ENCODE assay signal across 10 mouse cellular contexts in the genomic region with DNA sequence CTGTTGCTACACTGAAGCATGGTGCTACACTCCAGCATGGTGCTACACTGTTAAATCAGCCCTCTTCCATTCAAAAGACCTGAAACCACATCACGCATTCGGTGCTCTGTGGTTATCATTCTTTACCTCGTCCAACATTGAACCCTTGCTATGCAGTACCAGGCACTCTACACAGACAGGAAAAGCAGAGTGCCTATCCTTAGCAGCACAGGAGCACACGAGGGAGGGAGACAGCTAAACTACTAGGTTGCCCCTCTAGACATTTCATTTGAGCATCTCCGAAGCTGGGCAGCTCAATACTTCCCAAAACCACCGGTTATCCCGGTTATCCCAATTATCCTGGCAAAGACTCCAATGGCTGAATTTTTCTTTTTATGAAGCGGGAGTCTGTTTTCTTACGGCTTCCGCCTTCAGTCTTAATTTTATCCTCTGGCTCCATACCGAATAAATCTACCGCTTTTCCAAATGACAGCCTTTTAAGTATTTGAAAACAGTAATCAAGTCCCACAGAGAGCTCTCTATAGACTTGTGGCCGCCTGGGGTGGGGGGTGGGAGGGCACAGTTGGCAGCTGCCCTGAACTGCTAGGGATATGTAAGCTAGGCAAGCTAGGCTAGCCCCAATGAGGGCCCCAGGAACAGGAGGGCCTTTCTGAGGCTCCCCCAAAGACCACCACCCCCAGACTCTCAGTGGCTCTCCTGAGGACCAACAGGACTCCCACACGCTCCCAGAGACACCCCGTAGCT.
DNase-seq lines count a peak whose midpoint lies in the region; ATAC-seq and TF ChIP-seq lines count a peak whose summit lies in the region.
"Had no signal": no experiment of that assay in that cellular context is flagged by ENCODE, and none has a peak within 500 bp of the region (broad histone marks: within the 10 kb centered on the region; RNA-seq: fewer than 3 reads in every experiment).

No protein-coding gene starts in this region.

- no peak for DNase-seq in left cerebral cortex, adult 2 months (ENCODE audit: extremely low spot score in 1 of 2, low spot score in 2 of 2)
- no peak for DNase-seq in left cerebral cortex, postnatal 10 days (ENCODE audit: extremely low spot score in 1 of 2, low spot score in 2 of 2)
- DNase-seq in left cerebral cortex, adult 11 months (ENCODE audit: low spot score): no peak
- DNase-seq in urinary bladder, adult 18-20 months (ENCODE audit: low spot score in 2 of 2): no peak
- no peak for DNase-seq in cerebellum, postnatal 36 days
- DNase-seq: liver, embryonic 13.5 days had no signal

- TF ChIP-seq POLR2A in embryonic fibroblast, embryonic 13.5 days (IDR thresholded peaks at IDR 0.05; ENCODE audit: low read depth, low read length): no peak

- no peaks in the 10 kb centered on the region for H3K27me3 ChIP-seq in hindbrain, embryonic 16.5 days (replicated peaks; ENCODE audit: control insufficient read depth, insufficient read depth, low read length)
- H3K27me3 ChIP-seq in neural tube, embryonic 12.5 days (replicated peaks): no peaks in the 10 kb centered on the region; the same call in 1 of the 2 replicates
- H3K27me3 ChIP-seq: liver, embryonic 13.5 days had no signal

- no peaks in the 10 kb centered on the region for H3K9me3 ChIP-seq in hindbrain, embryonic 16.5 days (ENCODE audit: control insufficient read depth, low read length)
- no peaks in the 10 kb centered on the region for H3K9me3 ChIP-seq in neural tube, embryonic 12.5 days
- H3K9me3 ChIP-seq: heart, embryonic 13.5 days; liver, embryonic 13.5 days had no signal

- no peaks in the 10 kb centered on the region for H3K36me3 ChIP-seq in hindbrain, embryonic 16.5 days (ENCODE audit: control insufficient read depth, insufficient read depth, low read length)
- H3K36me3 ChIP-seq in neural tube, embryonic 12.5 days: no peaks in the 10 kb centered on the region
- H3K36me3 ChIP-seq: heart, embryonic 13.5 days; liver, embryonic 13.5 days had no signal

- ATAC-seq in hindbrain, embryonic 16.5 days: peak; percentile 53; the same call in 1 of the 2 replicates
- peak; percentile 41; the same call in 1 of the 2 replicates for ATAC-seq in neural tube, embryonic 12.5 days (ENCODE audit: low FRiP score, low read depth)

- peak overlapping the region; percentile 6; the same call in 1 of the 2 replicates for H3K9ac ChIP-seq in hindbrain, embryonic 16.5 days (ENCODE audit: low read depth, low read length)
- no peak overlapping the region for H3K9ac ChIP-seq in neural tube, embryonic 12.5 days
- H3K9ac ChIP-seq: heart, embryonic 13.5 days; liver, embryonic 13.5 days had no signal

- H3K4me1 ChIP-seq in embryonic fibroblast, embryonic 13.5 days (ENCODE audit: control insufficient read depth, insufficient read depth, low read length): no peaks in the 10 kb centered on the region; the same call in 1 of the 2 replicates
- peaks cover 15% of the 10 kb centered on the region for H3K4me1 ChIP-seq in hindbrain, embryonic 16.5 days (ENCODE audit: control insufficient read depth, insufficient read depth, low read depth, low read length)
- peaks cover 17% of the 10 kb centered on the region for H3K4me1 ChIP-seq in neural tube, embryonic 12.5 days

- intact Hi-C loops in left cerebral cortex, adult 2 months (cut with DNase I): loop anchor here (5.0 kb wide), 2 partner anchors 91 to 169 kb away; no protein-coding TSS in a partner anchor
- intact Hi-C loops in left cerebral cortex, postnatal 10 days (cut with DNase I): no loop called here

- no peak overlapping the region for H3K4me3 ChIP-seq in left cerebral cortex, adult 2 months
- H3K4me3 ChIP-seq in embryonic fibroblast, embryonic 13.5 days (ENCODE audit: insufficient read depth, low read length): no peak overlapping the region
- no peak overlapping the region for H3K4me3 ChIP-seq in hindbrain, embryonic 16.5 days (ENCODE audit: low read length)
- no peak overlapping the region for H3K4me3 ChIP-seq in neural tube, embryonic 12.5 days
- H3K4me3 ChIP-seq: heart, embryonic 13.5 days; liver, embryonic 13.5 days had no signal

- H3K4me2 ChIP-seq in hindbrain, embryonic 16.5 days (ENCODE audit: low read length): peak overlapping the region; percentile 25
- H3K4me2 ChIP-seq in neural tube, embryonic 12.5 days (replicated peaks): peak overlapping the region; percentile 48

- no peak for TF ChIP-seq CTCF in left cerebral cortex, adult 2 months (IDR thresholded peaks at IDR 0.05)
- no peak for TF ChIP-seq CTCF in embryonic fibroblast, embryonic 13.5 days (IDR thresholded peaks at IDR 0.05; ENCODE audit: borderline replicate concordance, insufficient read depth, low read length)

- 22% methylated on average over 14 of the region's 15 CpGs for WGBS in hindbrain, embryonic 16.5 days
- WGBS in neural tube, embryonic 12.5 days: 19% methylated on average over 15 of the region's 15 CpGs

- 0 out of 2 replicates have a peak overlapping the region, but pooled peaks have one; percentile 4 for H3K27ac ChIP-seq in left cerebral cortex, adult 2 months
- H3K27ac ChIP-seq in embryonic fibroblast, embryonic 13.5 days (ENCODE audit: insufficient read depth, low read length): peak overlapping the region; percentile 56; the same call in 1 of the 2 replicates
- H3K27ac ChIP-seq in hindbrain, embryonic 16.5 days (ENCODE audit: low read depth, low read length): peak overlapping the region; percentile 59
- H3K27ac ChIP-seq in neural tube, embryonic 12.5 days: no peak overlapping the region
- H3K27ac ChIP-seq: heart, embryonic 13.5 days; liver, embryonic 13.5 days had no signal
